Mouse (Mus musculus) B cell, adult 67 days (primary cell): ENCODE measurements around the gene C2cd6. TPM values are rescaled to one million over a fixed set of nuclear protein-coding genes. Genes with fewer than 3 reads are reported as not detected.

ENCODE experiments used
- total RNA-seq, 2 experiments: library from RNA; stranded (reverse); gene quantifications; 4 replicates each; pipeline ENCODE4 v1.2.4; 2023

C2cd6 gene
- not detected for total RNA-seq

DNA sequence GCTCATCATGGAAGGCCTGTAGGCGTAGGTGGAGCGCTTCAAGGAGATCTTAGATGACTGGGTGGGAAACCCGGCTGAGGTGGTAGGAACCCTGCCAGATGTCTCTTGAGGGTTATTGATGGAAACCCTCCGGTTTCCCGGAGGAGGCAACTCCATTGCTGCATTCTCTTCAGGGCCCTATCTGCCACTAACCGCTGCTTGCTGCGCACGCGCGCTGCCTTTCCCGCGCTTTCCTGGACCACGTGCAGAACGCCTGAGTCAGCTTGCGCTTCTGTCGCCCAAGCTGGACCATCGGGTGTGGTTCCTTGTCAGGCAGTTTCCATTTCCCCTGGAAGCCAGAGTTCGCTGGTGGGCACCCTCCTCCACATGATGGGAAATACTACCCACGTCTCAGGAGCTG is at the start of gene C2cd6:
TSS of gene C2cd6 (minus strand) at position 196 of the 400 bp plus-strand sequence.

DNA sequence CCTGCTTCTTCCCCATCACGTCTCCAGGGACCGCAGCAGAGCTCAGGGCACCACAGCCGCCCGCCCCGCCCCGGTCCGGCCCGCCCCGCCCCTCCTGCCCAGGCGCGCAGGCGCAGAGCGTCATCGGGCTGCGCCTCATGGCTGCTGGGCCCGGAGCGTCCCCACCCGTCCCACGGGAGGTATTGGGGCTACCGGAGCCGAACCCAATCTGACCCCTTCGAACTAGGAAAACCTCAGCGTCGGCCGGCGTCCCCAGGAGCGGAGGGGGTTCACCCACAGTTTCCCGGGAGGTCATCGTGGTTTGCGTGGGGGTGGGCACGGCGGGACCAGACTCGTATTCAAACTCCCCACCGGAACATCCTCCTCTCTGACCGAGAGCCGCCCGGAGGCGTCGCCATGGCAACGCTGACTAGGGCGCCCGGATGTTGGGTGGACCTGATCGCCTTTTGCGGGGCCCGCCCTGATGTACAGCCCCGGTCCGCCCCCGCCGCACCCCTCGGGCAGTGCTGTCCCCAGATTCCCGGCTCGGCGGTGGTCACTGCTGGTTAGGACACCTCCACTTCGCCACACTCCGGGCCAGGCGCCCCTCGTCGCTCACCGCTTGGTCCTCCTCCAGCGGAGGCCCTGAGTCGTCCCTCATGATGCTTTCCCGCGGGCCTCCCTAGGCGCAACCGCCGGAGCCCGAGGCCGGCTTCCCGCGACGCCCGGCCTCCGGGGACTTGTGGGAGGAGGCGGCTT is 25.2 kb upstream of the C2cd6 start, which contains the start of gene Tmem237:
TSS of gene Tmem237 (minus strand) at position 689 of the 738 bp plus-strand sequence.

Other genes with a start within 250 kb of the C2cd6 start
- gene Trak2, start 121.5 kb downstream of the C2cd6 start, total RNA-seq, result 10 to 100 TPM; 91.8 to 96.8 TPM
- 10 to 100 TPM; 22.8 to 28.9 TPM for gene Stradb, start 121.4 kb downstream of the C2cd6 start, total RNA-seq
- 1 to 10 TPM; 2.7 to 5.2 TPM for gene Tmem237, start 25.5 kb upstream of the C2cd6 start, total RNA-seq
- gene Mpp4, start 68.5 kb upstream of the C2cd6 start, total RNA-seq, result 1 to 10 TPM; 1.1 to 1.8 TPM
- gene Als2, start 142.3 kb upstream of the C2cd6 start, total RNA-seq, result 10 to 100 TPM; 15.4 to 23.3 TPM
- gene Cdk15, start 162.0 kb upstream of the C2cd6 start, total RNA-seq, result not detected